Mouse (Mus musculus) kidney, adult 2 months (tissue): ENCODE results near the gene Eln.

Experiments used
- CTCF ChIP-seq: fragments of 200-500 bp; conservative IDR thresholded peaks from 2 replicates; pipeline ENCODE4 v1.5.1; 2011; ENCODE audit warnings: low read depth, mild to moderate bottlenecking, control low read depth, low read length, moderate library complexity, mixed read lengths; ENCODE audit not compliant: insufficient read depth, insufficient read length
- POLR2A ChIP-seq: fragments of 200-500 bp; IDR thresholded peaks from one replicate; pipeline ENCODE4 v1.6.1; 2011; ENCODE audit warnings: low read depth, low read length, control low read depth

DNA sequence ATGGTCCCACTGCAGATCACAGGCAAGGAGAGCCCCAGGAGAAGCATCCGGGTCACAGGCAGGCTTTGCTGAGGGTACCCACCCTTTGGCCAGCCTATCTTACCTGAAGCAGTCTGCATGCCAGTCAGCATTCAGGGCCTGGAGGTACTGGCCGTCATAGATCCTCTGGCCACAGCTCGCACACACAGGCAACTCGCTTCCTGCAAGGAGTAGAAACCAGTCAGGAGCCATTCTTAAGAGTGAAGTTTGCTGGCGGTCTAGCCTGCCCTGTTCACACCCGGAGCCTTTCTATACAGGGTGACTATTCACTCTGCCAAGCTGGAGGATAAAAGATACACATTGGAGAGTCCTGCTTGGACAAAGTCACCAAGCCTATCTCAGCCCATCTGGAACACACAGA lies 60.6 kb downstream of the Eln start:
- TF ChIP-seq CTCF (no peak), POLR2A (no peak)
